ENCODE assay signal across 8 mouse cellular contexts in genomic region chr16:20497980-20498676, GRCm38 (mm10). TPM values are rescaled to one million over a fixed set of nuclear protein-coding genes. Genes with fewer than 3 reads are reported as not detected.
DNase-seq lines count a peak whose midpoint lies in the region; ATAC-seq and TF ChIP-seq lines count a peak whose summit lies in the region.

No protein-coding gene starts in this region.

- intact Hi-C loops in left cerebral cortex, adult 2 months (cut with DNase I), result loop anchor here (1.0 to 10.0 kb wide), 3 partner anchors 50 to 697 kb away; partner anchors contain the start of genes Abcf3 and Camk2n2
- intact Hi-C loops in left cerebral cortex, postnatal 36 days (cut with DNase I), result loop anchor here (2.0 to 5.0 kb wide), 3 partner anchors 19 to 154 kb away; partner anchors contain the start of genes Ap2m1, Dvl3 and Psmd2
- intact Hi-C loops in gastrocnemius, postnatal 14 days (cut with DNase I; ENCODE audit: low total_unique reads), result no loop called here
- intact Hi-C loops in left cerebral cortex, postnatal 10 days (cut with DNase I), result no loop called here

- H3K4me2 ChIP-seq in embryonic facial prominence, embryonic 12.5 days (replicated peaks), result peak overlapping the region; percentile 80
- H3K4me2 ChIP-seq in midbrain, embryonic 16.5 days (ENCODE audit: low read length), result peak overlapping the region; percentile 89

- H3K4me3 ChIP-seq in left cerebral cortex, adult 2 months, result peak overlapping the region; percentile 87
- peak overlapping the region; percentile 94 for H3K4me3 ChIP-seq in embryonic facial prominence, embryonic 12.5 days
- peak overlapping the region; percentile 90 for H3K4me3 ChIP-seq in midbrain, embryonic 16.5 days (ENCODE audit: low read depth, low read length)

- no peak for DNase-seq in left cerebral cortex, adult 2 months (ENCODE audit: extremely low spot score in 1 of 2, low spot score in 2 of 2)
- DNase-seq in left cerebral cortex, postnatal 36 days (ENCODE audit: low spot score in 2 of 2), result no peak
- peak; percentile 29 to 34 for DNase-seq in kidney, adult 8-10 months
- DNase-seq in gastrocnemius, postnatal 14 days, result no peak
- DNase-seq in ovary, postnatal 10 days (ENCODE audit: low spot score), result no peak
- no peak for DNase-seq in left cerebral cortex, postnatal 10 days (ENCODE audit: extremely low spot score in 1 of 2, low spot score in 2 of 2)

- peak overlapping the region; percentile 86 for H3K27ac ChIP-seq in left cerebral cortex, adult 2 months
- H3K27ac ChIP-seq in embryonic facial prominence, embryonic 12.5 days, result no peak overlapping the region
- H3K27ac ChIP-seq in midbrain, embryonic 16.5 days (ENCODE audit: low read length), result peak overlapping the region; percentile 84

- 13% methylated on average over 16 of the region's 16 CpGs for WGBS in embryonic facial prominence, embryonic 12.5 days
- WGBS in midbrain, embryonic 16.5 days, result 11% methylated on average over 16 of the region's 16 CpGs

- H3K27me3 ChIP-seq in embryonic facial prominence, embryonic 12.5 days, result 0 out of 2 replicates have a peak, but pooled peaks cover 7% of the 10 kb centered on the region
- H3K27me3 ChIP-seq in midbrain, embryonic 16.5 days (ENCODE audit: control insufficient read depth, insufficient read depth, low read depth, low read length), result no peaks in the 10 kb centered on the region

- no peak for TF ChIP-seq CTCF in left cerebral cortex, adult 2 months (IDR thresholded peaks at IDR 0.05)

- H3K4me1 ChIP-seq in embryonic facial prominence, embryonic 12.5 days, result peaks cover 7% of the 10 kb centered on the region; the same call in 1 of the 2 replicates
- H3K4me1 ChIP-seq in midbrain, embryonic 16.5 days (ENCODE audit: control insufficient read depth, insufficient read depth, low read length), result peaks cover 18% of the 10 kb centered on the region

- no peaks in the 10 kb centered on the region for H3K9me3 ChIP-seq in embryonic facial prominence, embryonic 12.5 days
- H3K9me3 ChIP-seq in midbrain, embryonic 16.5 days (replicated peaks; ENCODE audit: control insufficient read depth, low read length, poor library complexity, severe bottlenecking), result no peaks in the 10 kb centered on the region

- peaks cover 25% of the 10 kb centered on the region for H3K36me3 ChIP-seq in embryonic facial prominence, embryonic 12.5 days
- peaks cover 24% of the 10 kb centered on the region for H3K36me3 ChIP-seq in midbrain, embryonic 16.5 days (ENCODE audit: control insufficient read depth, insufficient read depth, low read length)

- H3K9ac ChIP-seq in embryonic facial prominence, embryonic 12.5 days, result peak overlapping the region; percentile 3; the same call in 1 of the 2 replicates
- H3K9ac ChIP-seq in midbrain, embryonic 16.5 days (ENCODE audit: low read depth, low read length), result peak overlapping the region; percentile 87

- no peak for ATAC-seq in embryonic facial prominence, embryonic 12.5 days (ENCODE audit: insufficient number of reproducible peaks, insufficient read depth, low FRiP score, low TSS enrichment)
- no peak; the same call in 1 of the 2 replicates for ATAC-seq in midbrain, embryonic 16.5 days

RNA-seq across cellular contexts. Expression of gene Eif2b5, which starts 0.5 kb away (rescaled TPM):
- 10 to 100 TPM; 59.2 to 59.6 TPM for total RNA-seq in left cerebral cortex, adult 2 months (2021)
- 10 to 100 TPM; 56.4 to 66.8 TPM for total RNA-seq in left cerebral cortex, postnatal 36 days (2021)
- 135 and 137 TPM in 2 replicates for polyA plus RNA-seq in embryonic facial prominence, embryonic 12.5 days (2016; fragmentation: Nextera tagmentation; extraction: Ambion mirVana)
- polyA plus RNA-seq in midbrain, embryonic 16.5 days (2015; fragmentation: Nextera tagmentation; extraction: Ambion mirVana), result 95.0 and 97.1 TPM in 2 replicates
- 10 to 100 TPM; 43.0 to 44.9 TPM for total RNA-seq in gastrocnemius, postnatal 14 days (2021)
- total RNA-seq in left cerebral cortex, postnatal 10 days (2021), result 10 to 100 TPM; 61.4 to 66.7 TPM

RNA-seq across cellular contexts. Expression of gene Dvl3, which starts 18.7 kb away (rescaled TPM):
- 10 to 100 TPM; 64.7 to 70.1 TPM for total RNA-seq in left cerebral cortex, adult 2 months (2021)
- total RNA-seq in left cerebral cortex, postnatal 36 days (2021), result 10 to 100 TPM; 63.5 to 75.7 TPM
- polyA plus RNA-seq in embryonic facial prominence, embryonic 12.5 days (2016; fragmentation: Nextera tagmentation; extraction: Ambion mirVana), result 33.1 and 33.2 TPM in 2 replicates
- 36.2 and 38.0 TPM in 2 replicates for polyA plus RNA-seq in midbrain, embryonic 16.5 days (2015; fragmentation: Nextera tagmentation; extraction: Ambion mirVana)
- total RNA-seq in gastrocnemius, postnatal 14 days (2021), result 10 to 100 TPM; 28.2 to 31.0 TPM
- total RNA-seq in left cerebral cortex, postnatal 10 days (2021), result 10 to 100 TPM; 84.8 to 87.8 TPM

RNA-seq across cellular contexts. Expression of gene Ap2m1, which starts 37.1 kb away (rescaled TPM):
- 100 to 1,000 TPM; 804 to 827 TPM for total RNA-seq in left cerebral cortex, adult 2 months (2021)
- total RNA-seq in left cerebral cortex, postnatal 36 days (2021), result 100 to 1,000 TPM; 792 to 907 TPM
- 657 and 677 TPM in 2 replicates for polyA plus RNA-seq in embryonic facial prominence, embryonic 12.5 days (2016; fragmentation: Nextera tagmentation; extraction: Ambion mirVana)
- polyA plus RNA-seq in midbrain, embryonic 16.5 days (2015; fragmentation: Nextera tagmentation; extraction: Ambion mirVana), result 1,379 and 1,416 TPM in 2 replicates
- 100 to 1,000 TPM; 127 to 134 TPM for total RNA-seq in gastrocnemius, postnatal 14 days (2021)
- 100 to 1,000 TPM; 950 to 999 TPM for total RNA-seq in left cerebral cortex, postnatal 10 days (2021)

RNA-seq across cellular contexts. Expression of gene Abcf3, which starts 50.2 kb away (rescaled TPM):
- 100 to 1,000 TPM; 102 to 109 TPM for total RNA-seq in left cerebral cortex, adult 2 months (2021)
- 100 to 1,000 TPM in 1 of 2 experiments, 10 to 100 TPM in 1; 88.3 to 102 TPM for total RNA-seq in left cerebral cortex, postnatal 36 days (2021)
- 72.4 and 79.1 TPM in 2 replicates for polyA plus RNA-seq in embryonic facial prominence, embryonic 12.5 days (2016; fragmentation: Nextera tagmentation; extraction: Ambion mirVana)
- 80.9 and 95.7 TPM in 2 replicates for polyA plus RNA-seq in midbrain, embryonic 16.5 days (2015; fragmentation: Nextera tagmentation; extraction: Ambion mirVana)
- 10 to 100 TPM; 47.1 to 53.6 TPM for total RNA-seq in gastrocnemius, postnatal 14 days (2021)
- 10 to 100 TPM; 67.0 to 80.0 TPM for total RNA-seq in left cerebral cortex, postnatal 10 days (2021)

Comparison
In these comparisons a context has a peak if more than half of its experiments do, and no peak if none do; other contexts are left out.
1. intact Hi-C loops: an anchor here in left cerebral cortex, adult 2 months (1.0 to 10.0 kb wide) and left cerebral cortex, postnatal 36 days (2.0 to 5.0 kb wide); none called in gastrocnemius, postnatal 14 days and left cerebral cortex, postnatal 10 days.
2. DNase-seq: peak in kidney, adult 8-10 months (2 of 2); none in left cerebral cortex, adult 2 months (0 of 2), left cerebral cortex, postnatal 36 days (0 of 2), gastrocnemius, postnatal 14 days (single experiment), ovary, postnatal 10 days (single experiment) and left cerebral cortex, postnatal 10 days (0 of 2).
3. RNA of gene Ap2m1, which starts 37.1 kb away (total RNA-seq): 950 to 999 TPM in left cerebral cortex, postnatal 10 days, 792 to 907 TPM in left cerebral cortex, postnatal 36 days and 804 to 827 TPM in left cerebral cortex, adult 2 months; 127 to 134 TPM in gastrocnemius, postnatal 14 days; every median in the first group is over 4 times any median in the second.
4. Peak in every context shown above with its lines, with median percentiles within 50 percentile points of each other: H3K4me3 ChIP-seq.